Mouse (Mus musculus) heart, embryonic 11.5 days (tissue): ENCODE measurements around the gene Gkn1. TPM values are rescaled to one million over a fixed set of nuclear protein-coding genes. Genes with fewer than 3 reads are reported as not detected.

Experiments
- ATAC-seq: fragments of 200-750 bp; cut with Nextera tagmentation; replicated peaks from 2 replicates; pipeline ENCODE4 v1.8.0; 2017; ENCODE audit warnings: moderate library complexity; ENCODE audit not compliant: insufficient number of reproducible peaks, low FRiP score, low TSS enrichment
- H3K27ac ChIP-seq: fragments of 300-500 bp; sonication (generic); 2 replicates; pipeline ENCODE4 v1.5.1; 2014; ENCODE audit warnings: mild to moderate bottlenecking, low read depth, low read length
- H3K27me3 ChIP-seq: fragments of 300-500 bp; sonication (generic); 2 replicates; pipeline ENCODE4 v1.6.1; 2014; ENCODE audit warnings: mild to moderate bottlenecking, low read length, mixed read lengths; ENCODE audit not compliant: control insufficient read depth, insufficient read depth
- H3K36me3 ChIP-seq: fragments of 300-500 bp; sonication (generic); 2 replicates; pipeline ENCODE4 v1.6.1; 2014; ENCODE audit warnings: mild to moderate bottlenecking, low read length, moderate library complexity, mixed read lengths; ENCODE audit not compliant: control insufficient read depth, insufficient read depth
- H3K4me1 ChIP-seq: fragments of 300-500 bp; sonication (generic); 2 replicates; pipeline ENCODE4 v1.6.1; 2014; ENCODE audit warnings: low read length; ENCODE audit not compliant: control insufficient read depth, insufficient read depth
- H3K4me2 ChIP-seq: fragments of 300-500 bp; sonication (generic); 2 replicates; pipeline ENCODE4 v1.6.1; 2014; ENCODE audit warnings: mild to moderate bottlenecking, moderate library complexity
- H3K4me3 ChIP-seq: fragments of 300-500 bp; sonication (generic); 2 replicates; pipeline ENCODE4 v1.5.1; 2014; ENCODE audit warnings: low read depth, low read length
- H3K9ac ChIP-seq: fragments of 300-500 bp; sonication (generic); 2 replicates; pipeline ENCODE4 v1.6.1; 2014; ENCODE audit warnings: mild to moderate bottlenecking, low read depth, low read length, moderate library complexity
- H3K9me3 ChIP-seq: fragments of 300-500 bp; sonication (generic); replicated peaks from 2 replicates; pipeline ENCODE4 v1.6.1; 2016; ENCODE audit warnings: low read length; ENCODE audit not compliant: control insufficient read depth
- WGBS: fragments of 180-500 bp; shearing (Covaris S2); extraction: QIAGEN DNeasy Blood & Tissue Kit; methylation state at CpG from one replicate; pipeline ENCODE4 v1.1.7; 2014; ENCODE audit not compliant: insufficient replicate concordance; 5-methylcytosine and 5-hydroxymethylcytosine counted together
- polyA plus RNA-seq: library from polyadenylated mRNA; unstranded; fragments of >200 nt; fragmentation: Nextera tagmentation; extraction: Ambion mirVana; gene quantifications from 2 replicates; pipeline ENCODE4 v1.2.1, GENCODE M21; 2014

Gene Gkn1
- polyA plus RNA-seq, 1 experiment from 2014 or later: not detected

DNA sequence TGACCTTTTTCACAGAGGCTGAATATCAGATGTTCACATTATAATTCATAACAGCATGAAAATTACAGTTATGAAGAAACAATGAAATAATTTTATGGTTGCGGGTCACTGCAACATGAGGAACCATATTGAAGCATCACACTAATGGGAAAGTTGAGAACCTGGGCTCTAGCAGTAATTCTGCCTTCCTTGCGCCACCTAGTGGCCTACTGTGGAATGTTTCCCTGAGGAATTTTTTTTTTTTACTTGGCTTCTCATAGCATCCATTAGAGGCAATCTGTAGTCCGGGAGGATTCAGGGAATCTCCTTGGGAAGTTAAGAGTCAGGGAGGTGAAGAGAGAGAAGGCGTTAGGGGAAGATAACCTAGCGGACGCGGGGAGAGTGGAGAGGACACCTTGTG lies 35.5 kb upstream of the Gkn1 start:
- H3K4me1 ChIP-seq: 0 out of 2 replicates have a peak, but pooled peaks cover 3% of the 10 kb centered on the region
- H3K4me2 ChIP-seq: no peak overlapping the region
- H3K9me3 ChIP-seq: no peaks in the 10 kb centered on the region
- no peak overlapping the region for H3K4me3 ChIP-seq
- H3K27me3 ChIP-seq: peaks cover 55% of the 10 kb centered on the region
- ATAC-seq: no peak
- 9% methylated on average over 7 of the region's 7 CpGs for WGBS
- H3K36me3 ChIP-seq: no peaks in the 10 kb centered on the region
- no peak overlapping the region for H3K9ac ChIP-seq
- H3K27ac ChIP-seq: no peak overlapping the region

GRCm38 (mm10) chr6:87384761-87385160 lies 34.0 kb upstream of the Gkn1 start:
- Histone ChIP-seq H3K9ac (no peak overlapping the region), H3K4me2 (no peak overlapping the region), H3K4me3 (no peak overlapping the region), H3K9me3 (no peaks in the 10 kb centered on the region), H3K4me1 (0 out of 2 replicates have a peak, but pooled peaks cover 3% of the 10 kb centered on the region), H3K27ac (no peak overlapping the region), H3K27me3 (peaks cover 63% of the 10 kb centered on the region), H3K36me3 (no peaks in the 10 kb centered on the region)
- no peak for ATAC-seq
- 41% methylated on average over 5 of the region's 6 CpGs for WGBS

GRCm38 (mm10) chr6:87383926-87384691 lies 33.4 kb upstream of the Gkn1 start:
- Histone ChIP-seq H3K9me3 (no peaks in the 10 kb centered on the region), H3K4me3 (peak overlapping the region; percentile 31), H3K9ac (0 out of 2 replicates have a peak overlapping the region, but pooled peaks have one; percentile 35)

DNA sequence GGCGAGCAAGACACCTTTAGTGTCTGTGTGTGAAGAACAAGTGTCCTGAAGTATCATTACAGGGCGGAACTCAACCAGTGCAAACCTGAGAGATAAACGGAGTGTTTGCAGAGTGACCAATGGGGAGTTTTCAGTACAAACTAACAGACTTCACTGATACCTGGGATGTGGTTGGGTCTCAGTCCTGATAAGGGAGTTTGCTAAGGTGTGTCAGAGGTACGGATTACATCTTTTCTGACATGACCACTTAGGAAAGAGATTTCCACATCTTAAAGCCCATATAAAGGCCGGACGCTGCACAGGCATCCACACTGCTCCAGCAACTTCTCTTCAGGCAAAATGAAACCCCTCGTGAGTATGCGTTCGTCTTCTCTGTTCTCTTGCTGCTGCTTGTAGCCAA lies 22.3 kb upstream of the Gkn1 start, which contains the start of gene Gkn2:
TSS of gene Gkn2 (plus strand) at position 301 of the 400 bp plus-strand sequence.
- 79% methylated on average over 9 of the region's 9 CpGs for WGBS
- no peaks in the 10 kb centered on the region for H3K4me1 ChIP-seq
- H3K36me3 ChIP-seq: no peaks in the 10 kb centered on the region
- peaks cover 4% of the 10 kb centered on the region; the same call in 1 of the 2 replicates for H3K27me3 ChIP-seq
- no peak within 1 kb of the TSS for H3K4me3 ChIP-seq
- no peak for ATAC-seq
- H3K4me2 ChIP-seq: no peak within 1 kb of the TSS
- H3K9me3 ChIP-seq: no peaks in the 10 kb centered on the region
- no peak within 1 kb of the TSS for H3K9ac ChIP-seq
- H3K27ac ChIP-seq: no peak within 1 kb of the TSS

More at GRCm38 (mm10) chr6:87383926-87384691, 33.4 kb upstream of the Gkn1 start:
- WGBS: 8% methylated on average over 24 of the region's 24 CpGs
- H3K27ac ChIP-seq: no peak overlapping the region
- ATAC-seq: no peak
- no peaks in the 10 kb centered on the region for H3K4me1 ChIP-seq
- H3K36me3 ChIP-seq: no peaks in the 10 kb centered on the region
- peak overlapping the region; percentile 59 for H3K4me2 ChIP-seq
- H3K27me3 ChIP-seq: peaks cover 63% of the 10 kb centered on the region

DNA sequence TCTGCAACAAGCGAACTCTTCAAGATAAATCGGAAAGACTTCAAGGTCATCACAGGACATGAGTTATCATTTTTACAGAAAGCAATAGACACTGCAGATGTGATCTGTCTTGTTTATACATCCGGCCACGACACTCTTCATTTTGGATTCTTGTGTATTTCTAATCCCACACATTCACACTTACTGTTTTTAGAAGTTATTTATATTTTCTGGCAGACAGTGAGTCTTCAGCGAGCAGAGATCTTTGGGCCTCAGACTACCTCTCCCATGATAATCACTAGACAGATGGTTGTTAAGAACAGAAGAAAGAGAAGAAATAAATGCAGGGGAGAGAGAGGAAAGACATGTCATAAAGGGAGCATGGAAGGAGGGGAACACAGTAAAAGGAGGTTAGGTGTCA lies 18.5 kb upstream of the Gkn1 start:
- 83% methylated on average over 5 of the region's 5 CpGs for WGBS
- no peak overlapping the region for H3K27ac ChIP-seq
- no peaks in the 10 kb centered on the region for H3K36me3 ChIP-seq
- 0 out of 2 replicates have a peak, but pooled peaks cover 2% of the 10 kb centered on the region for H3K27me3 ChIP-seq
- ATAC-seq: no peak
- H3K9ac ChIP-seq: no peak overlapping the region
- H3K9me3 ChIP-seq: no peaks in the 10 kb centered on the region
- no peaks in the 10 kb centered on the region for H3K4me1 ChIP-seq
- H3K4me3 ChIP-seq: no peak overlapping the region
- H3K4me2 ChIP-seq: no peak overlapping the region

DNA sequence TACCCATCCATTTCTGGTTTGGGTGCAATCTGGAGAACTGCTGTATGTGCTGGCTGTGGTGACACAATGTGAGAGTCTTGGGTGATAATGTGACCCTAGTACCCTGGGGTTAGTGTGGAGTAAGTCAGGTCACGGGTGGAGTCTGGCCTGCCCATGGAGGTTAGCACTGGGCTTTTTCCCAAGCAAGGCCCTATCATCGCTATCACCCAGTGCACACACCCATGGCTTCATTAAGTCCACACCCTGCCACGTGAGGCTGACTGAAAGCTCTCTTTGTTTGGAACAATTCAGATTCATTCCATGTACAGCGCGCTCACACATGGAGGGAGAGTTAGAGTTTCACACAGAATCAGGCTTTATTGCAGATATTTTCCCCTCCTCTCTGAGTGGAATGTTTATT lies 3.7 kb upstream of the Gkn1 start:
- no peaks in the 10 kb centered on the region for H3K36me3 ChIP-seq
- ATAC-seq: no peak

GRCm38 (mm10) chr6:87335935-87336295 lies 14.8 kb downstream of the Gkn1 start:
- no peak for ATAC-seq
- Histone ChIP-seq H3K4me3 (no peak overlapping the region), H3K9ac (no peak overlapping the region), H3K27ac (no peak overlapping the region), H3K4me2 (peak overlapping the region; percentile 90), H3K4me1 (peaks cover 4% of the 10 kb centered on the region; the same call in 1 of the 2 replicates), H3K9me3 (no peaks in the 10 kb centered on the region), H3K27me3 (peaks cover 16% of the 10 kb centered on the region; the same call in 1 of the 2 replicates), H3K36me3 (no peaks in the 10 kb centered on the region)
- 30% methylated on average over 6 of the region's 6 CpGs for WGBS

More for the DNA sequence above, 3.7 kb upstream of the Gkn1 start:
- no peaks in the 10 kb centered on the region for H3K9me3 ChIP-seq
- H3K27me3 ChIP-seq: peaks cover 4% of the 10 kb centered on the region; the same call in 1 of the 2 replicates
- H3K9ac ChIP-seq: no peak overlapping the region
- H3K4me2 ChIP-seq: no peak overlapping the region
- no peak overlapping the region for H3K27ac ChIP-seq
- WGBS: 63% methylated on average over 5 of the region's 5 CpGs
- no peaks in the 10 kb centered on the region for H3K4me1 ChIP-seq
- no peak overlapping the region for H3K4me3 ChIP-seq

GRCm38 (mm10) chr6:87335091-87335934 lies 15.4 kb downstream of the Gkn1 start, which contains the start of gene Antxr1:
Antxr1 (minus strand) TSS chr6:87335821.
- peak within 1 kb of the TSS; percentile 66 for H3K27ac ChIP-seq
- no peaks in the 10 kb centered on the region for H3K9me3 ChIP-seq
- H3K27me3 ChIP-seq: peaks cover 16% of the 10 kb centered on the region; the same call in 1 of the 2 replicates
- H3K36me3 ChIP-seq: no peaks in the 10 kb centered on the region
- H3K4me2 ChIP-seq: peak within 1 kb of the TSS; percentile 90
- H3K4me1 ChIP-seq: peaks cover 4% of the 10 kb centered on the region; the same call in 1 of the 2 replicates
- peak within 1 kb of the TSS; percentile 72 for H3K4me3 ChIP-seq
- ATAC-seq: no peak; the same call in 1 of the 2 replicates
- H3K9ac ChIP-seq: peak within 1 kb of the TSS; percentile 80
- under 1% methylated on average over 54 of the region's 54 CpGs for WGBS
